Mouse (Mus musculus) bone marrow, adult 2 months (tissue): ENCODE measurements around the gene Atxn1. TPM values are rescaled to one million over a fixed set of nuclear protein-coding genes. Genes with fewer than 3 reads are reported as not detected.

ENCODE experiments used
- H3K27ac ChIP-seq: fragments of 200-500 bp; 2 replicates; pipeline ENCODE4 v1.5.1; 2012; ENCODE audit warnings: low read depth, mild to moderate bottlenecking, control low read depth, inconsistent platforms, low read length; ENCODE audit not compliant: control insufficient read depth, poor library complexity, insufficient read depth
- H3K4me1 ChIP-seq: fragments of 200-500 bp; 2 replicates; pipeline ENCODE4 v1.6.1; 2011; ENCODE audit warnings: low read length; ENCODE audit not compliant: control insufficient read depth, insufficient read depth
- H3K4me3 ChIP-seq: fragments of 200-500 bp; replicated peaks from 2 replicates; pipeline ENCODE3; 2011; ENCODE audit warnings: mild to moderate bottlenecking, low read depth, low read length, control low read depth; ENCODE audit not compliant: control insufficient read depth
- CTCF ChIP-seq: fragments of 200-500 bp; IDR thresholded peaks from 2 replicates; pipeline ENCODE4 v1.5.1; 2011; ENCODE audit warnings: low read length, control low read depth; ENCODE audit not compliant: control insufficient read depth, insufficient read depth
- POLR2A ChIP-seq: fragments of 200-500 bp; IDR thresholded peaks from 2 replicates; pipeline ENCODE4 v1.6.1; 2011; ENCODE audit warnings: low read depth, mild to moderate bottlenecking, control low read depth, low read length, borderline replicate concordance; ENCODE audit not compliant: control insufficient read depth
- WGBS: fragments of 180-500 bp; shearing (Covaris S2); methylation state at CpG from one replicate; pipeline ENCODE4 v1.1.7; 2018; 5-methylcytosine and 5-hydroxymethylcytosine counted together
- polyA plus RNA-seq: library from polyadenylated mRNA; stranded (reverse); fragments of >200 nt; gene quantifications from 2 replicates; pipeline ENCODE4 v1.2.4, GENCODE M21; 2011; ENCODE audit warnings: low replicate concordance; ENCODE audit not compliant: missing spikeins, insufficient read depth, insufficient read length

The Atxn1 gene
- polyA plus RNA-seq, 1 experiment: 5.8 TPM

DNA sequence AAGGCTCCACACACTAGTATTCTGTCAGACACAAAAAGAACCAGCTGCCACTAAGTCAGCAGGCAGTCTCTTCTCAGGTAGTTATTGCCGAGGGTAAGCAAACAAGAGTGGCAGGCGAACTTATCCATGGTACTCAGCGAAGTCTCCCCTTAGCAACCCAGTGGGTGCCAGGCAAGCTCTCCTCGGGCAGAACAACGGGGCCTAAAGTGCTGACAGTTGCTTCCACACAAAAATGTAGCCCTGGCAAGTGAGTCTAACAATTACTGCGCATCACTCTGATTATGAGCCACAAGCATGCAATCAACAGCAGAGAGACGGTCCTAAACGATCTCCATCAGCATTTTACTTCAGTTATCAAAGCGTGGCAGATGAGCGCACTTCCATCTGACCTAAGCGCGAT, 224.4 kb downstream of the Atxn1 start:
- Histone ChIP-seq H3K4me3 (no peak overlapping the region), H3K27ac (no peak overlapping the region), H3K4me1 (no peaks in the 10 kb centered on the region; the same call in 1 of the 2 replicates)
- WGBS: 87% methylated on average over 12 of the region's 12 CpGs
- TF ChIP-seq POLR2A (no peak), CTCF (no peak)

DNA sequence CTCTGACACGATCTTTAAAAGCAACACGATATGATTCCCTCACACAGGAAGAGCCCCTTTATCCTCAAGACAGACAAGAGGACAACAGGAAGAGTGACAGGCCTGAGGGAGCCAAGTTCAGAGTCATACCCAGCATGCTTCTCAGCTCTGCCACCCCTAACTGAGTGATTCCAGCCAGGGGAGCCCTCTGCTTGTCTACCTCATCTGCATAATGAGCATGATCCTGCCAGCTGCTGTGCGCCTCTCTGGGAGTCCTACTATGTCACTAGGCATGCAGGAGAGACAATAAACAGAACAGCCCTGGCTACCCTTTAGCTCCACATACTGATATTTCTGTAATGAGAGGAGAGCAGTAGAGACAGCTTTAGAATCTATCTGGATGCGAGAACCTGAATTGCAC, 228.6 kb downstream of the Atxn1 start:
- Histone ChIP-seq H3K27ac (no peak overlapping the region), H3K4me3 (no peak overlapping the region), H3K4me1 (no peaks in the 10 kb centered on the region; the same call in 1 of the 2 replicates)
- WGBS: 85% methylated on average over 4 of the region's 4 CpGs
- TF ChIP-seq POLR2A (no peak), CTCF (no peak)

DNA sequence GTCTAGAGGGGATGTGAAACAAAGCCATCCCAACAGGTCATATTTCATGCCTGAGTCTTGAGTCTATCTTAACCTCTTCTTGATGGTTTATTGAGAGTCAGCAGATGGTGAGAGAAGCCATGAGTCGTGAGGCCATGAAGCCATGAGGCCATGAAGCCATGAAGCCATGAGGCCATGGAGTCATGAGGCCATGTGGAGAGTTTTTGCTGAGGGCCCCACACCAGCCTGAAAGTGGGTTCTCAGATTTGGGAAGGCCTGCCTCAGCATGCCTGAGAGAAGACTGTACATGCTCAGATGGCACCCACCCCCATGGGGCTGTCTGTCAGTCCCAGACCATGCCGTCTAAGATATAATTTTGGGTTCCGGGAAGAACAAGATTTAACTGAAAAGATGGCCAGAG, 229.0 kb downstream of the Atxn1 start:
- TF ChIP-seq POLR2A: no peak
- no peak for TF ChIP-seq CTCF
- Histone ChIP-seq H3K27ac (no peak overlapping the region), H3K4me1 (no peaks in the 10 kb centered on the region; the same call in 1 of the 2 replicates), H3K4me3 (no peak overlapping the region)
- WGBS: 84% methylated on average over 3 of the region's 3 CpGs

DNA sequence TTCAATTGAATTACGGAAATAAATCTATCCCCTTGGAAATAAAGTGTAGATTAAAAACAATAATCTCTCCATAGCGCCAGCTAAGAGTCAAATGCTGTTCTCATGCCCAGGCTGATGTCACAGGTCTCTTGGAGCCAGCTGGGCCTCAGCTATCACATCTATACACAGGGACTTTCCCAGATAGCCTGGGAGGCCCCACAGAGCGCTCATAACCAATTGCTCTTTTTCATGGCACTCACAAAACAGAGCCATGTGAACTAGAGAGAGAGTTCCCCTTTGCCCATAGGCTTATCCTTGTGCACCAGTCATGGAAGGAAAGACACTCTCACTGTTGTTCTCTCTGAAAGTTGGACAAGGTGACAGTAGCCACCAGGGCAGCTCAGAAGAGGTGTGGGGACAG, 230.3 kb downstream of the Atxn1 start:
- H3K4me3 ChIP-seq: no peak overlapping the region
- TF ChIP-seq POLR2A (no peak), CTCF (no peak)
- no peak overlapping the region for H3K27ac ChIP-seq
- 88% methylated on average over 3 of the region's 3 CpGs for WGBS
- H3K4me1 ChIP-seq: no peaks in the 10 kb centered on the region; the same call in 1 of the 2 replicates

- TF ChIP-seq POLR2A (no peak), CTCF (no peak)
- Histone ChIP-seq H3K4me3 (no peak overlapping the region), H3K4me1 (no peaks in the 10 kb centered on the region; the same call in 1 of the 2 replicates), H3K27ac (no peak overlapping the region)
- 82% methylated on average over 6 of the region's 6 CpGs for WGBS
Observed at GRCm38 (mm10) chr13:45732590-45732989, 232.2 kb downstream of the Atxn1 start.

- Histone ChIP-seq H3K4me3 (no peak overlapping the region), H3K27ac (no peak overlapping the region), H3K4me1 (no peaks in the 10 kb centered on the region)
- no peak for TF ChIP-seq CTCF
- TF ChIP-seq POLR2A: no peak
Observed at GRCm38 (mm10) chr13:45726917-45727316, 237.9 kb downstream of the Atxn1 start.

GRCm38 (mm10) chr13:45726181-45726580, 238.6 kb downstream of the Atxn1 start:
- no peak for TF ChIP-seq CTCF
- TF ChIP-seq POLR2A: no peak
- no peak overlapping the region for H3K4me3 ChIP-seq
- H3K4me1 ChIP-seq: no peaks in the 10 kb centered on the region
- H3K27ac ChIP-seq: no peak overlapping the region
- WGBS: 84% methylated on average over 6 of the region's 6 CpGs

GRCm38 (mm10) chr13:45724507-45725259, 240.1 kb downstream of the Atxn1 start:
- no peak overlapping the region for H3K27ac ChIP-seq
- no peaks in the 10 kb centered on the region for H3K4me1 ChIP-seq
- WGBS: 60% methylated on average over 14 of the region's 14 CpGs
- TF ChIP-seq CTCF (no peak), POLR2A (no peak)
- no peak overlapping the region for H3K4me3 ChIP-seq
